Mouse (Mus musculus): ENCODE results near the gene Fam104a. TPM values are rescaled to one million over a fixed set of nuclear protein-coding genes. Genes with fewer than 3 reads are reported as not detected.

Gene Fam104a
- total and polyA plus RNA-seq, 2 experiments: 4.5 to 16.4 TPM

DNA sequence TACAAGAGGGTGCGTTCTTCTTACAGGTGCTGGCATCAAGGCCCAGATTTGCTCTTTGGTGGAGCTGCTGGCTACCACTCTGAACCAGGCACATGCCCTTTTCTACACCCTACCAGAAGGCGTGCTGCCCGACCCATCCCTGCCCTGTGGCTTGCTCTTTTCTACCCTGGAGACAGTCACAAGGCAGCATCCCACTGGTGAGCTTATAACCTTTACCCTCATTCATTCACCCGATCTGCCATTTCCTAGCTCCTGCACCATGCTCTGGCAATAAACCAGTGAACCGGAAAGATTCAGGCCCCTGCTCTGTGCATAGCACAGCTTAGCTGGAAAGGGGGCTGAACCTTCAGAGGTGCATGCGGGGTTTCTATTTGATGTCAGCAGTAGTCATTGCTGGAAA lies 31.4 kb downstream of the Fam104a start:
- Histone ChIP-seq H3K9ac (ENCODE audit: low read depth, low read length) (no peak overlapping the region), H3K36me3 (ENCODE audit: control insufficient read depth, insufficient read depth, low read length) (peaks cover 26% of the 10 kb centered on the region), H3K27me3 (ENCODE audit: control insufficient read depth, insufficient read depth, low read length) (no peaks in the 10 kb centered on the region), H3K4me1 (ENCODE audit: control insufficient read depth, insufficient read depth, low read length) (peaks cover 7% of the 10 kb centered on the region; the same call in 1 of the 2 replicates), H3K79me2 (ENCODE audit: control insufficient read depth, insufficient read depth, low read length) (no peaks in the 10 kb centered on the region), H3K4me3 (ENCODE audit: insufficient read depth, low read depth, low read length) (no peak overlapping the region), H3K27ac (replicated peaks; ENCODE audit: insufficient read depth, low read depth, low read length) (no peak overlapping the region)
- TF ChIP-seq POLR2A (IDR thresholded peaks at IDR 0.05; ENCODE audit: extremely low read depth, insufficient read depth, low read length): no peak
- TF ChIP-seq CTCF (IDR thresholded peaks at IDR 0.05; ENCODE audit: low read depth, low read length): no peak
- 93% methylated on average over 6 of the region's 6 CpGs for WGBS
- no peak for DNase-seq (ENCODE audit: extremely low read depth, low read depth, low spot score)

DNA sequence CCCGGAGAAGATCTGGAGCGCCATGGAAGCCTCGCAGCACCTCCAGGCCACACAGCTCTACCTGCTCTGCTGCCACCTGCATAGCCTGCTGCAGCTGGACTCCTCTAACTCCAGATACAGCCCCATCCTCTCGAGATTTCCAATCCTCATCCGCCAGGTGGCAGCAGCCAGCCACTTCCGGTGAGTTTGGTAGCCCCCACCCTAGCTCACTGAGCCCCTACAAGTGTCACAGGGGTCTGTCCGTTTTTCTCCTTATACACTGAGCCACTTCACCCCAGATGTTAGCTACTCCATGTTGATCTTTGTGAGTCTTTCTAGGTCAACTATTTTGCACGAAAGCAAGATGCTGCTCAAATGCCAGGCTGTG lies 32.1 kb downstream of the Fam104a start:
- no peaks in the 10 kb centered on the region for H3K79me2 ChIP-seq (ENCODE audit: control insufficient read depth, insufficient read depth, low read length)
- no peak overlapping the region for H3K27ac ChIP-seq (replicated peaks; ENCODE audit: insufficient read depth, low read depth, low read length)
- peaks cover 7% of the 10 kb centered on the region; the same call in 1 of the 2 replicates for H3K4me1 ChIP-seq (ENCODE audit: control insufficient read depth, insufficient read depth, low read length)
- 72% methylated on average over 8 of the region's 8 CpGs for WGBS
- TF ChIP-seq POLR2A (IDR thresholded peaks at IDR 0.05; ENCODE audit: extremely low read depth, insufficient read depth, low read length) (no peak), CTCF (IDR thresholded peaks at IDR 0.05; ENCODE audit: low read depth, low read length) (peak; percentile 24; the same call in 1 of the 2 replicates)
- H3K4me3 ChIP-seq (ENCODE audit: insufficient read depth, low read depth, low read length): no peak overlapping the region
- H3K9ac ChIP-seq (ENCODE audit: low read depth, low read length): no peak overlapping the region
- no peaks in the 10 kb centered on the region for H3K27me3 ChIP-seq (ENCODE audit: control insufficient read depth, insufficient read depth, low read length)
- H3K36me3 ChIP-seq (ENCODE audit: control insufficient read depth, insufficient read depth, low read length): peaks cover 22% of the 10 kb centered on the region; the same call in 1 of the 2 replicates
- DNase-seq (ENCODE audit: extremely low read depth, low read depth, low spot score): no peak

DNA sequence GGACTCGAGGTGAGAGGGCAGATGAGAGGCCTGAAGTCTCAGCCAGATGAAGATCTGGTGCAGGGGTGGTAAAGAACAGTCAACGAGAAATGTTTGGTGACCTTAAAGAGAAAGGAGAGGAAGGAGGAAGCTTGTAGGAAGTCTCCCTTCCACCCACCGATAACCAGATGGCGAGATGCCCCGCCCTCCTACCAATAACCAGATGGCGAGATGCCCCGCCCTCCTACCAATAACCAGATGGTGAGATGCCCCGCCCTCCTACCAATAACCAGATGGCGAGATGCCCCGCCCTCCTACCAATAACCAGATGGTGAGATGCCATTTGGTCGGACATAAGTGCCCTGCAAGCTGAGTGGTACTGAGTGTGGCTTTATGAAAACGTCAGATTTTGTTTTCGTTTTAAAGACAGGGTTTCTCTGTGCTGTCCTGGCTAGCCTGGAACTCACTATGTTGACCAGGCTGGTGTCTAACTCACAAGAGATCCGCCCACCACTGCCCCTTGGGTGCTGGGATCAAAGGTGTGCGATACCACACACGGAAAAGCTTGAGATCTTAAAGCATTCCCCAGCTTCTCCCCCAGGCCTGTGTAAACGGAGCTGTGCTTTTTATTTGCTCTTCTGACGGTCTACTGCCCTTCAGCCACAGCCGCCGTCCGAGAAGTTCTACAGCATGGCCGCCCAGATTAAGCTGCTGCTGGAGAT lies 32.6 kb downstream of the Fam104a start:
- Histone ChIP-seq H3K79me2 (ENCODE audit: control insufficient read depth, insufficient read depth, low read length) (no peaks in the 10 kb centered on the region), H3K27me3 (ENCODE audit: control insufficient read depth, insufficient read depth, low read length) (no peaks in the 10 kb centered on the region), H3K27ac (replicated peaks; ENCODE audit: insufficient read depth, low read depth, low read length) (no peak overlapping the region), H3K9ac (ENCODE audit: low read depth, low read length) (no peak overlapping the region), H3K36me3 (ENCODE audit: control insufficient read depth, insufficient read depth, low read length) (peaks cover 22% of the 10 kb centered on the region; the same call in 1 of the 2 replicates), H3K4me1 (ENCODE audit: control insufficient read depth, insufficient read depth, low read length) (peaks cover 7% of the 10 kb centered on the region; the same call in 1 of the 2 replicates), H3K4me3 (ENCODE audit: insufficient read depth, low read depth, low read length) (no peak overlapping the region)
- WGBS: 78% methylated on average over 22 of the region's 22 CpGs
- no peak for DNase-seq (ENCODE audit: extremely low read depth, low read depth, low spot score)
- no peak for TF ChIP-seq POLR2A (IDR thresholded peaks at IDR 0.05; ENCODE audit: extremely low read depth, insufficient read depth, low read length)
- TF ChIP-seq CTCF (IDR thresholded peaks at IDR 0.05; ENCODE audit: low read depth, low read length): no peak

DNA sequence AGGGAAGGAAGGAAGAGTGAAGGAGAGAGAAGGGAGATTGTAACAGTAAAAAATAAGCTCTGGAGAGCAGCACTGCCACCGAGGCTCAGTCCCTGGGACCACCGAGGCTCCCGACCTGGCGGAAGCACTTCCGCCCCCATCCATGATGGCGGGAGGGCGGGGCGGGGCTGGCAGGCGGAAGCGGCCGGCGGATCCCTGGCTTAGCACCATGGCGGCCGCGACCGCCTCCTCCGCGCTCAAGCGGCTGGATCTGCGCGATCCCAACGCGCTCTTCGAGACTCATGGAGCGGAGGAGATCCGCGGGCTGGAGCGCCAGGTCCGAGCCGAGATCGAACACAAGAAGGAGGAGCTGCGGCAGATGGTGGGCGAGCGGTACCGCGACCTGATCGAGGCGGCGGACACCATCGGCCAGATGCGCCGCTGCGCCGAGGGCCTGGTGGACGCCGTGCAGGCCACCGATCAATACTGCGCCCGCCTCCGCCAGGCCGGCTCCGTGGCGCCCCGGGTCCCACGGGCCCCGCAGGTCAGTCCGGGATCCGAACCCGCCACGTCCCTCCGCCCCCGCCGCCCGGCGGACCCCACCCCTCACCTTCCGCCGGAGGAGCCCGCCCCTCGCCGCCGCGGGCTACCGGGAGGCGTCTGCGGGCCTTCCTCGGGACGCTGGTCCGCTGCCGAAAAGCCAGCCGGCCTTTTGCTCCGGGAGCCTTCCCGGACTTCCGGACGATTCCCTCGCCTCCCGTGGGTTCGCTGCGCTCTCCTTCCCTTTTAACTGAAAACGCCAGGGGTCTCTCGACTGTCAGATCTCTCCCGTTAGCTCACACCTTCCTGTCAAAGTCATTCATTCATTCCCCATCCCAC lies 34.4 kb downstream of the Fam104a start, which contains the start of gene Slc39a11:
TSS of gene Slc39a11 (minus strand) at position 727 of the 858 bp plus-strand sequence.
- Histone ChIP-seq H3K27ac (replicated peaks; ENCODE audit: insufficient read depth, low read depth, low read length) (peak within 1 kb of the TSS; percentile 72), H3K36me3 (ENCODE audit: control insufficient read depth, insufficient read depth, low read length) (peaks cover 11% of the 10 kb centered on the region; the same call in 1 of the 2 replicates), H3K4me1 (ENCODE audit: control insufficient read depth, insufficient read depth, low read length) (peaks cover 7% of the 10 kb centered on the region; the same call in 1 of the 2 replicates), H3K4me3 (ENCODE audit: insufficient read depth, low read depth, low read length) (peak within 1 kb of the TSS; percentile 85), H3K9ac (ENCODE audit: low read depth, low read length) (peak within 1 kb of the TSS; percentile 92), H3K27me3 (ENCODE audit: control insufficient read depth, insufficient read depth, low read length) (no peaks in the 10 kb centered on the region), H3K79me2 (ENCODE audit: control insufficient read depth, insufficient read depth, low read length) (no peaks in the 10 kb centered on the region)
- DNase-seq (ENCODE audit: extremely low read depth, low read depth, low spot score): peak; percentile 45
- TF ChIP-seq CTCF (IDR thresholded peaks at IDR 0.05; ENCODE audit: low read depth, low read length) (no peak), POLR2A (IDR thresholded peaks at IDR 0.05; ENCODE audit: extremely low read depth, insufficient read depth, low read length) (0 out of 2 replicates have a peak, but pooled peaks have one; percentile 56)
- under 1% methylated on average over 87 of the region's 91 CpGs for WGBS

DNA sequence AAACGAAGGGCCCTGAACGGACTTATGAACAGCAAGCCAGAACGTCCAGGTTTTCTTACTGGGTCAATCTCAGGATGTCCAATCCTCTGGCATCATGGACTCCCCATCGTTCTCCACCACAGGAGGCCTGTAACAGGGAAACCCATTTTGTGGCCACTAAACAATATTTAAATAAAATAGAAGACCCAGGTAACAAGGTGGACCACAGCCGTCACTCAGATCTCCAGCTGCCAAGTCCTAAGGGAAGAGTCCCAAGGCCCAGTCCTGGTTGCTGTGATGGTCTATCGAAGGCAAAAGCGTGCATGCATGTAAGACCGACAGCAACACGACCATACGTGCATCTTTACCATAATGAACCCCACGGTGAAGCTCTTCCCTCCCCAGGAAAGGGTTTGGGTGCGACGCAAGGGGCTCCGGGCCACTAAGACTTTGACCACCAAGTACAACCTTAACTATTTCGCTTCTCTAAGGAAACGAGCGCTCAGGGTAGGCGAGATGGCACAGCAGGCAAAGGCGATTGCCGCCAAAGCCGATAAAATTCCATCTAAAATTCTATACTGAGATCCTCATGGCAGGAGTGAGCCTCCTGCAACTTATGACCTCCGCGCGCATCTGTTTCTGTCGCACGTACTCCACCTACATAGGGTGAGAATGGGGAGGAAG lies 35.1 kb downstream of the Fam104a start, which contains the start of gene Cog1:
TSS of gene Cog1 (plus strand) at position 480 of the 663 bp plus-strand sequence.
- H3K79me2 ChIP-seq (ENCODE audit: control insufficient read depth, insufficient read depth, low read length): no peaks in the 10 kb centered on the region
- WGBS: 47% methylated on average over 26 of the region's 26 CpGs
- H3K4me3 ChIP-seq (ENCODE audit: insufficient read depth, low read depth, low read length): peak within 1 kb of the TSS; percentile 85
- DNase-seq (ENCODE audit: extremely low read depth, low read depth, low spot score): peak; percentile 13
- peaks cover 7% of the 10 kb centered on the region; the same call in 1 of the 2 replicates for H3K4me1 ChIP-seq (ENCODE audit: control insufficient read depth, insufficient read depth, low read length)
- H3K9ac ChIP-seq (ENCODE audit: low read depth, low read length): peak within 1 kb of the TSS; percentile 92
- H3K36me3 ChIP-seq (ENCODE audit: control insufficient read depth, insufficient read depth, low read length): 0 out of 2 replicates have a peak, but pooled peaks cover 4% of the 10 kb centered on the region
- TF ChIP-seq CTCF (IDR thresholded peaks at IDR 0.05; ENCODE audit: low read depth, low read length): no peak
- TF ChIP-seq POLR2A (IDR thresholded peaks at IDR 0.05; ENCODE audit: extremely low read depth, insufficient read depth, low read length): no peak
- H3K27me3 ChIP-seq (ENCODE audit: control insufficient read depth, insufficient read depth, low read length): no peaks in the 10 kb centered on the region
- H3K27ac ChIP-seq (replicated peaks; ENCODE audit: insufficient read depth, low read depth, low read length): peak within 1 kb of the TSS; percentile 72

All from liver, adult 2 months (tissue).